Mouse (Mus musculus): ENCODE results near the gene Serinc5.

Gene Serinc5

DNA sequence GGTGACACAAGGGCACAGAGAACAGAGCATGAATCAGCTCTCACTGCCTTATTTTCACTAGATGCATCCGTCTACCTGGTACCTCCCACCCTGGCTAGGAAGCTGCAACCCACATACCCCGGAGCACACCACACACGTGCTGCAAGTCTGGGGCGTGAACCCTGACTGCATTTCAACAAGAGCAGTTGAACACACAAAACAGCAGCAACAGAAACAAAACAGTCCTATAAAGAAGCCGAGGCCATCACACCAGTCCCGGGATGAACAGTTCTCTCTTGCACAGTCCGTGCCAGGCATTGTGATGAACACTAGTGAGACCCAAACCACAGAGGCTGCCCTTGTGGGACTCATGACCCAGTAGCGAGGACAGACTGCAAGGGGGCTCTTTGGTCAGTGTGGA lies 142.8 kb downstream of the Serinc5 start:
- in situ Hi-C loops (cut with MboI; ENCODE audit: low pct_unique_long_range_greater_than_20kb in 1 of 2, low sequenced_read_pairs in 2 of 2, unreplicated experiment in 1 of 2) = loop anchor here in 1 of 2 experiments (25.0 kb wide), 1 partner anchor 484 kb away; no protein-coding TSS in a partner anchor

GRCm38 (mm10) chr13:92755036-92755435 lies 144.1 kb downstream of the Serinc5 start:
- in situ Hi-C loops (cut with MboI; ENCODE audit: low pct_unique_long_range_greater_than_20kb in 1 of 2, low sequenced_read_pairs in 2 of 2, unreplicated experiment in 1 of 2) = loop anchor here in 1 of 2 experiments (25.0 kb wide), 1 partner anchor 482 kb away; no protein-coding TSS in a partner anchor

GRCm38 (mm10) chr13:92757972-92758585 lies 147.2 kb downstream of the Serinc5 start:
- in situ Hi-C loops (cut with MboI; ENCODE audit: low pct_unique_long_range_greater_than_20kb in 1 of 2, low sequenced_read_pairs in 2 of 2, unreplicated experiment in 1 of 2) = loop anchor here in 1 of 2 experiments (25.0 kb wide), 1 partner anchor 479 kb away; no protein-coding TSS in a partner anchor

- in situ Hi-C loops (cut with MboI; ENCODE audit: low pct_unique_long_range_greater_than_20kb in 1 of 2, low sequenced_read_pairs in 2 of 2, unreplicated experiment in 1 of 2) = loop anchor here in 1 of 2 experiments (25.0 kb wide), 1 partner anchor 478 kb away; no protein-coding TSS in a partner anchor
Measured at GRCm38 (mm10) chr13:92759096-92759495, 148.2 kb downstream of the Serinc5 start.

DNA sequence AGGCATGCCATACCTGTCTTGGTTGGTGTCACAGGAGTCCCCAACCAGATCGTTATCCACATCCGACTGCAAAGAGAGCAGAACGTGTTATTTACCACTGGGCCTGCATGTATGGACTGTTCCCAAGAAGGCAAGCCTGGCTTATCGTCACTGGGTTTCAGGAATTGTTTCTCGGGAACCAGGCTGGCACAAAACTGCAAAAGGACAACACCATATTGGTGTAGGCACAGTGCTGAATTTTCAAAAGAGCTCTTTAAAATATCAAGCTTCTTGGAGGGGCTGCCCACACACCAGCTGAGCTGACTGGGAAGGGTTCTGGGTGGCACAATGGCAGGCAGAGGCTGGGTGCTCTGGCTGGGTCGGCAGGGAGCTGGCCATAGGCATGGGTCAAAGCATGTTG lies 149.6 kb downstream of the Serinc5 start:
- in situ Hi-C loops (cut with MboI; ENCODE audit: low pct_unique_long_range_greater_than_20kb in 1 of 2, low sequenced_read_pairs in 2 of 2, unreplicated experiment in 1 of 2) = loop anchor here in 1 of 2 experiments (25.0 kb wide), 1 partner anchor 477 kb away; no protein-coding TSS in a partner anchor
